Mouse (Mus musculus) stomach, embryonic 15.5 days (tissue): Measurements from ENCODE around the gene Hsdl2. TPM values are rescaled to one million over a fixed set of nuclear protein-coding genes. Genes with fewer than 3 reads are reported as not detected.

ENCODE experiments used
- ATAC-seq: fragments of 200-750 bp; cut with Nextera tagmentation; 2 replicates; pipeline ENCODE4 v1.8.0; 2017; ENCODE audit warnings: low read depth, moderate number of reproducible peaks, moderate TSS enrichment; ENCODE audit not compliant: insufficient read depth, low FRiP score
- H3K27ac ChIP-seq: fragments of 300-500 bp; sonication (generic); 2 replicates; pipeline ENCODE4 v1.5.1; 2015; ENCODE audit warnings: mild to moderate bottlenecking, inconsistent platforms
- H3K27me3 ChIP-seq: fragments of 300-500 bp; sonication (generic); replicated peaks from 2 replicates; pipeline ENCODE4 v1.6.1; 2015; ENCODE audit warnings: inconsistent platforms
- H3K36me3 ChIP-seq: fragments of 300-500 bp; sonication (generic); 2 replicates; pipeline ENCODE4 v1.6.1; 2015; ENCODE audit warnings: inconsistent platforms
- H3K4me1 ChIP-seq: fragments of 300-500 bp; sonication (generic); 2 replicates; pipeline ENCODE4 v1.6.1; 2015; ENCODE audit warnings: inconsistent platforms
- H3K4me2 ChIP-seq: fragments of 300-500 bp; sonication (generic); 2 replicates; pipeline ENCODE4 v1.6.1; 2015; ENCODE audit warnings: mild to moderate bottlenecking, inconsistent platforms
- H3K4me3 ChIP-seq: fragments of 300-500 bp; sonication (generic); replicated peaks from 2 replicates; pipeline ENCODE4 v1.5.1; 2015; ENCODE audit warnings: inconsistent platforms
- H3K9ac ChIP-seq: fragments of 300-500 bp; sonication (generic); 2 replicates; pipeline ENCODE4 v1.6.1; 2015; ENCODE audit warnings: inconsistent platforms
- H3K9me3 ChIP-seq: fragments of 300-500 bp; sonication (generic); 2 replicates; pipeline ENCODE4 v1.6.1; 2016; ENCODE audit warnings: inconsistent platforms
- WGBS: fragments of 180-500 bp; shearing (Covaris S2); methylation state at CpG from one replicate; pipeline ENCODE4 v1.1.7; 2015; 5-methylcytosine and 5-hydroxymethylcytosine counted together
- polyA plus RNA-seq: library from polyadenylated mRNA; unstranded; fragments of >200 nt; fragmentation: Nextera tagmentation; extraction: Ambion mirVana; gene quantifications from 2 replicates; pipeline ENCODE4 v1.2.1, GENCODE M21; 2015

Hsdl2 gene
- polyA plus RNA-seq, result 21.9 and 23.8 TPM in 2 replicates

GRCm38 (mm10) chr4:59581314-59582185 lies at the start of gene Hsdl2:
Gene Hsdl2, plus strand, starts transcription at chr4:59581563.
- peak; percentile 97 for ATAC-seq
- no peaks in the 10 kb centered on the region for H3K36me3 ChIP-seq
- peak within 1 kb of the TSS; percentile 83 for H3K4me2 ChIP-seq
- no peaks in the 10 kb centered on the region for H3K9me3 ChIP-seq
- under 1% methylated on average over 61 of the region's 61 CpGs for WGBS
- H3K27me3 ChIP-seq, result no peaks in the 10 kb centered on the region
- H3K4me3 ChIP-seq, result peak within 1 kb of the TSS; percentile 82
- peak within 1 kb of the TSS; percentile 87 for H3K27ac ChIP-seq
- H3K9ac ChIP-seq, result peak within 1 kb of the TSS; percentile 65; the same call in 1 of the 2 replicates
- H3K4me1 ChIP-seq, result peaks cover 9% of the 10 kb centered on the region

- ATAC-seq, result peak; percentile 81; the same call in 1 of the 2 replicates
- 57% methylated on average over 2 of the region's 2 CpGs for WGBS
- no peak overlapping the region for H3K4me3 ChIP-seq
Measured at GRCm38 (mm10) chr4:59533268-59533667, 48.1 kb upstream of the Hsdl2 start.

GRCm38 (mm10) chr4:59535624-59536023 lies 45.7 kb upstream of the Hsdl2 start:
- Histone ChIP-seq H3K27ac (no peak overlapping the region), H3K4me1 (no peaks in the 10 kb centered on the region), H3K27me3 (no peaks in the 10 kb centered on the region), H3K4me3 (no peak overlapping the region), H3K36me3 (no peaks in the 10 kb centered on the region), H3K4me2 (no peak overlapping the region), H3K9ac (no peak overlapping the region), H3K9me3 (no peaks in the 10 kb centered on the region)
- no peak for ATAC-seq

More at GRCm38 (mm10) chr4:59533268-59533667, 48.1 kb upstream of the Hsdl2 start:
- Histone ChIP-seq H3K36me3 (no peaks in the 10 kb centered on the region), H3K9ac (no peak overlapping the region), H3K27ac (no peak overlapping the region), H3K4me2 (no peak overlapping the region), H3K9me3 (no peaks in the 10 kb centered on the region), H3K27me3 (no peaks in the 10 kb centered on the region), H3K4me1 (no peaks in the 10 kb centered on the region)

- H3K4me1 ChIP-seq, result no peaks in the 10 kb centered on the region
- 92% methylated on average over 1 of the region's 1 CpGs for WGBS
Measured at GRCm38 (mm10) chr4:59536281-59536680, 45.1 kb upstream of the Hsdl2 start.

GRCm38 (mm10) chr4:59543006-59543405 lies 38.4 kb upstream of the Hsdl2 start:
- Histone ChIP-seq H3K36me3 (no peaks in the 10 kb centered on the region), H3K4me3 (no peak overlapping the region), H3K9me3 (no peaks in the 10 kb centered on the region), H3K9ac (no peak overlapping the region), H3K27me3 (no peaks in the 10 kb centered on the region), H3K4me1 (peaks cover 4% of the 10 kb centered on the region; the same call in 1 of the 2 replicates), H3K27ac (no peak overlapping the region), H3K4me2 (no peak overlapping the region)
- ATAC-seq, result no peak

More at GRCm38 (mm10) chr4:59536281-59536680, 45.1 kb upstream of the Hsdl2 start:
- H3K4me2 ChIP-seq, result no peak overlapping the region
- H3K9ac ChIP-seq, result no peak overlapping the region
- ATAC-seq, result no peak
- no peak overlapping the region for H3K27ac ChIP-seq
- H3K9me3 ChIP-seq, result no peaks in the 10 kb centered on the region
- no peaks in the 10 kb centered on the region for H3K27me3 ChIP-seq
- no peak overlapping the region for H3K4me3 ChIP-seq
- no peaks in the 10 kb centered on the region for H3K36me3 ChIP-seq

GRCm38 (mm10) chr4:59544654-59545053 lies 36.7 kb upstream of the Hsdl2 start:
- H3K27ac ChIP-seq, result no peak overlapping the region
- H3K4me2 ChIP-seq, result no peak overlapping the region
- H3K9ac ChIP-seq, result no peak overlapping the region
- no peak overlapping the region for H3K4me3 ChIP-seq
- WGBS, result 56% methylated on average over 2 of the region's 2 CpGs
- ATAC-seq, result no peak
- no peaks in the 10 kb centered on the region for H3K27me3 ChIP-seq
- H3K4me1 ChIP-seq, result peaks cover 4% of the 10 kb centered on the region; the same call in 1 of the 2 replicates
- no peaks in the 10 kb centered on the region for H3K9me3 ChIP-seq
- H3K36me3 ChIP-seq, result no peaks in the 10 kb centered on the region

GRCm38 (mm10) chr4:59546285-59547071 lies 34.9 kb upstream of the Hsdl2 start:
- Histone ChIP-seq H3K4me1 (peaks cover 4% of the 10 kb centered on the region; the same call in 1 of the 2 replicates), H3K4me2 (peak overlapping the region; percentile 64), H3K4me3 (no peak overlapping the region), H3K9me3 (no peaks in the 10 kb centered on the region), H3K27me3 (no peaks in the 10 kb centered on the region), H3K27ac (no peak overlapping the region), H3K9ac (no peak overlapping the region), H3K36me3 (no peaks in the 10 kb centered on the region)
- WGBS, result 44% methylated on average over 7 of the region's 7 CpGs
- ATAC-seq, result no peak

- Histone ChIP-seq H3K4me2 (peak overlapping the region; percentile 64), H3K9ac (no peak overlapping the region), H3K4me1 (peaks cover 4% of the 10 kb centered on the region; the same call in 1 of the 2 replicates), H3K4me3 (peak overlapping the region; percentile 98), H3K27ac (no peak overlapping the region), H3K36me3 (no peaks in the 10 kb centered on the region), H3K9me3 (no peaks in the 10 kb centered on the region), H3K27me3 (no peaks in the 10 kb centered on the region)
- ATAC-seq, result no peak
- WGBS, result 17% methylated on average over 11 of the region's 11 CpGs
Measured at GRCm38 (mm10) chr4:59547136-59547889, 34.0 kb upstream of the Hsdl2 start.

GRCm38 (mm10) chr4:59548011-59548559 lies 33.3 kb upstream of the Hsdl2 start:
- peaks cover 4% of the 10 kb centered on the region; the same call in 1 of the 2 replicates for H3K4me1 ChIP-seq
- H3K9me3 ChIP-seq, result no peaks in the 10 kb centered on the region
- no peaks in the 10 kb centered on the region for H3K36me3 ChIP-seq
- H3K4me3 ChIP-seq, result peak overlapping the region; percentile 98
- ATAC-seq, result no peak
- peak overlapping the region; percentile 64 for H3K4me2 ChIP-seq
- H3K9ac ChIP-seq, result peak overlapping the region; percentile 98
- H3K27me3 ChIP-seq, result no peaks in the 10 kb centered on the region
- peak overlapping the region; percentile 98 for H3K27ac ChIP-seq
- 3% methylated on average over 18 of the region's 18 CpGs for WGBS

GRCm38 (mm10) chr4:59548560-59549174 lies 32.7 kb upstream of the Hsdl2 start:
- Histone ChIP-seq H3K4me2 (peak overlapping the region; percentile 64), H3K27ac (peak overlapping the region; percentile 98), H3K4me3 (peak overlapping the region; percentile 98), H3K9ac (peak overlapping the region; percentile 98), H3K27me3 (no peaks in the 10 kb centered on the region), H3K4me1 (peaks cover 4% of the 10 kb centered on the region; the same call in 1 of the 2 replicates), H3K9me3 (no peaks in the 10 kb centered on the region), H3K36me3 (no peaks in the 10 kb centered on the region)
- WGBS, result under 1% methylated on average over 83 of the region's 83 CpGs
- ATAC-seq, result peak; percentile 73
